Mouse (Mus musculus) midbrain, embryonic 13.5 days (tissue): ENCODE measurements at regions not wholly inside any gene's neighbourhood (a gene's known extent, or its start where the extent isn't known, plus 50 kb on each side); places are given as distances from the start of the nearest gene placed in this dataset.
A peak's percentile ranks its signal among the peaks of the same experiment; 100 is the strongest.

ENCODE experiments used
- ATAC-seq: fragments of 200-750 bp; cut with Nextera tagmentation; 2 replicates; pipeline ENCODE4 v1.8.0; 2017; ENCODE audit warnings: mild to moderate bottlenecking, moderate TSS enrichment, moderate library complexity
- H3K27ac ChIP-seq: fragments of 300-500 bp; sonication (generic); 2 replicates; pipeline ENCODE4 v1.5.1; 2015; ENCODE audit warnings: inconsistent platforms, mild to moderate bottlenecking, moderate library complexity
- H3K27me3 ChIP-seq: fragments of 300-500 bp; sonication (generic); 2 replicates; pipeline ENCODE4 v1.6.1; 2015; ENCODE audit warnings: mild to moderate bottlenecking, inconsistent platforms
- H3K36me3 ChIP-seq: fragments of 300-500 bp; sonication (generic); 2 replicates; pipeline ENCODE4 v1.6.1; 2015; ENCODE audit warnings: mild to moderate bottlenecking, inconsistent platforms
- H3K4me1 ChIP-seq: fragments of 300-500 bp; sonication (generic); replicated peaks from 2 replicates; pipeline ENCODE4 v1.6.1; 2015; ENCODE audit warnings: inconsistent platforms
- H3K4me2 ChIP-seq: fragments of 300-500 bp; sonication (generic); replicated peaks from 2 replicates; pipeline ENCODE4 v1.6.1; 2015; ENCODE audit warnings: moderate library complexity, mild to moderate bottlenecking, inconsistent platforms
- H3K4me3 ChIP-seq: fragments of 300-500 bp; sonication (generic); replicated peaks from 2 replicates; pipeline ENCODE4 v1.5.1; 2015; ENCODE audit warnings: mild to moderate bottlenecking, inconsistent platforms
- H3K9ac ChIP-seq: fragments of 300-500 bp; sonication (generic); replicated peaks from 2 replicates; pipeline ENCODE4 v1.6.1; 2015; ENCODE audit warnings: mild to moderate bottlenecking, inconsistent platforms
- H3K9me3 ChIP-seq: fragments of 300-500 bp; sonication (generic); 2 replicates; pipeline ENCODE4 v1.6.1; 2016; ENCODE audit warnings: mild to moderate bottlenecking, inconsistent platforms
- WGBS: fragments of 180-500 bp; shearing (Covaris S2); methylation state at CpG from one replicate; pipeline ENCODE4 v1.1.7; 2015; 5-methylcytosine and 5-hydroxymethylcytosine counted together

GRCm38 (mm10) chr1:89257945-89258344 is 187.7 kb downstream of the Sh3bp4 start:
- 70% methylated on average over 5 of the region's 5 CpGs for WGBS

GRCm38 (mm10) chr1:89265771-89266170 is 188.8 kb upstream of the Agap1 start:
- Histone ChIP-seq H3K4me1 (peaks cover 11% of the 10 kb centered on the region), H3K4me2 (no peak overlapping the region), H3K36me3 (no peaks in the 10 kb centered on the region), H3K9me3 (no peaks in the 10 kb centered on the region), H3K9ac (no peak overlapping the region), H3K27me3 (no peaks in the 10 kb centered on the region), H3K27ac (no peak overlapping the region), H3K4me3 (no peak overlapping the region)
- WGBS = 86% methylated on average over 4 of the region's 4 CpGs
- no peak for ATAC-seq

More at GRCm38 (mm10) chr1:89257945-89258344, 187.7 kb downstream of the Sh3bp4 start:
- no peak overlapping the region for H3K27ac ChIP-seq
- H3K4me1 ChIP-seq = peaks cover 6% of the 10 kb centered on the region; the same call in 1 of the 2 replicates
- ATAC-seq = peak; percentile 56; the same call in 1 of the 2 replicates
- H3K9ac ChIP-seq = no peak overlapping the region
- H3K36me3 ChIP-seq = no peaks in the 10 kb centered on the region
- H3K9me3 ChIP-seq = no peaks in the 10 kb centered on the region
- no peak overlapping the region for H3K4me2 ChIP-seq
- H3K27me3 ChIP-seq = no peaks in the 10 kb centered on the region
- H3K4me3 ChIP-seq = no peak overlapping the region

GRCm38 (mm10) chr1:89268806-89269205 is 185.8 kb upstream of the Agap1 start:
- Histone ChIP-seq H3K9me3 (no peaks in the 10 kb centered on the region), H3K27me3 (no peaks in the 10 kb centered on the region), H3K9ac (no peak overlapping the region), H3K4me1 (peaks cover 11% of the 10 kb centered on the region), H3K27ac (no peak overlapping the region), H3K36me3 (no peaks in the 10 kb centered on the region), H3K4me2 (no peak overlapping the region), H3K4me3 (no peak overlapping the region)
- WGBS = 44% methylated on average over 2 of the region's 2 CpGs
- no peak for ATAC-seq

- H3K27ac ChIP-seq = no peak overlapping the region
- peaks cover 11% of the 10 kb centered on the region for H3K4me1 ChIP-seq
- no peak overlapping the region for H3K4me2 ChIP-seq
- no peak overlapping the region for H3K4me3 ChIP-seq
- no peaks in the 10 kb centered on the region for H3K9me3 ChIP-seq
- no peaks in the 10 kb centered on the region for H3K36me3 ChIP-seq
- H3K9ac ChIP-seq = no peak overlapping the region
- ATAC-seq = no peak
- H3K27me3 ChIP-seq = no peaks in the 10 kb centered on the region
- WGBS = 85% methylated on average over 8 of the region's 8 CpGs
Observed at GRCm38 (mm10) chr1:89271743-89272142, 182.9 kb upstream of the Agap1 start.

- H3K9me3 ChIP-seq = no peaks in the 10 kb centered on the region
- ATAC-seq = no peak
- no peaks in the 10 kb centered on the region for H3K36me3 ChIP-seq
- H3K4me3 ChIP-seq = no peak overlapping the region
- 91% methylated on average over 10 of the region's 10 CpGs for WGBS
- H3K9ac ChIP-seq = no peak overlapping the region
- no peak overlapping the region for H3K4me2 ChIP-seq
- 0 out of 2 replicates have a peak, but pooled peaks cover 8% of the 10 kb centered on the region for H3K4me1 ChIP-seq
- no peaks in the 10 kb centered on the region for H3K27me3 ChIP-seq
- H3K27ac ChIP-seq = no peak overlapping the region
Observed at GRCm38 (mm10) chr1:89273021-89273420, 181.6 kb upstream of the Agap1 start.

- ATAC-seq = no peak
- H3K9ac ChIP-seq = no peak overlapping the region
- no peaks in the 10 kb centered on the region for H3K27me3 ChIP-seq
- 89% methylated on average over 10 of the region's 10 CpGs for WGBS
- H3K4me3 ChIP-seq = no peak overlapping the region
- H3K36me3 ChIP-seq = no peaks in the 10 kb centered on the region
- H3K4me2 ChIP-seq = no peak overlapping the region
- no peaks in the 10 kb centered on the region for H3K9me3 ChIP-seq
- 0 out of 2 replicates have a peak, but pooled peaks cover 6% of the 10 kb centered on the region for H3K4me1 ChIP-seq
- no peak overlapping the region for H3K27ac ChIP-seq
Observed at GRCm38 (mm10) chr1:89273786-89274362, 180.7 kb upstream of the Agap1 start.

- Histone ChIP-seq H3K4me2 (no peak overlapping the region), H3K9me3 (no peaks in the 10 kb centered on the region), H3K4me3 (no peak overlapping the region), H3K9ac (no peak overlapping the region), H3K27me3 (no peaks in the 10 kb centered on the region), H3K27ac (no peak overlapping the region), H3K36me3 (no peaks in the 10 kb centered on the region), H3K4me1 (no peaks in the 10 kb centered on the region)
- no peak for ATAC-seq
- WGBS = 90% methylated on average over 5 of the region's 5 CpGs
Observed at GRCm38 (mm10) chr1:89279382-89279781, 175.2 kb upstream of the Agap1 start.

- Histone ChIP-seq H3K9me3 (no peaks in the 10 kb centered on the region), H3K9ac (no peak overlapping the region), H3K36me3 (no peaks in the 10 kb centered on the region), H3K27ac (no peak overlapping the region), H3K4me1 (no peaks in the 10 kb centered on the region), H3K4me2 (no peak overlapping the region), H3K27me3 (no peaks in the 10 kb centered on the region), H3K4me3 (no peak overlapping the region)
- WGBS = 79% methylated on average over 1 of the region's 1 CpGs
- no peak for ATAC-seq
Observed at GRCm38 (mm10) chr1:89281107-89281655, 173.4 kb upstream of the Agap1 start.

- Histone ChIP-seq H3K36me3 (no peaks in the 10 kb centered on the region), H3K4me2 (no peak overlapping the region), H3K27me3 (no peaks in the 10 kb centered on the region), H3K9me3 (no peaks in the 10 kb centered on the region), H3K27ac (no peak overlapping the region), H3K4me1 (0 out of 2 replicates have a peak, but pooled peaks cover 4% of the 10 kb centered on the region), H3K4me3 (no peak overlapping the region), H3K9ac (no peak overlapping the region)
- no peak for ATAC-seq
- WGBS = 63% methylated on average over 4 of the region's 4 CpGs
Observed at GRCm38 (mm10) chr1:89285041-89285440, 169.6 kb upstream of the Agap1 start.

GRCm38 (mm10) chr1:89287136-89287795 is 167.3 kb upstream of the Agap1 start:
- no peak for ATAC-seq
- no peak overlapping the region for H3K9ac ChIP-seq
- H3K9me3 ChIP-seq = no peaks in the 10 kb centered on the region
- no peak overlapping the region for H3K4me2 ChIP-seq
- no peak overlapping the region for H3K27ac ChIP-seq
- no peak overlapping the region for H3K4me3 ChIP-seq
- no peaks in the 10 kb centered on the region for H3K27me3 ChIP-seq
- H3K4me1 ChIP-seq = 0 out of 2 replicates have a peak, but pooled peaks cover 4% of the 10 kb centered on the region
- 85% methylated on average over 10 of the region's 10 CpGs for WGBS
- no peaks in the 10 kb centered on the region for H3K36me3 ChIP-seq

- no peaks in the 10 kb centered on the region for H3K36me3 ChIP-seq
- no peaks in the 10 kb centered on the region for H3K27me3 ChIP-seq
- no peak overlapping the region for H3K4me2 ChIP-seq
- H3K27ac ChIP-seq = no peak overlapping the region
- H3K9ac ChIP-seq = no peak overlapping the region
- no peak overlapping the region for H3K4me3 ChIP-seq
- H3K4me1 ChIP-seq = 0 out of 2 replicates have a peak, but pooled peaks cover 4% of the 10 kb centered on the region
- no peak for ATAC-seq
- no peaks in the 10 kb centered on the region for H3K9me3 ChIP-seq
Observed at GRCm38 (mm10) chr1:89288001-89288400, 166.6 kb upstream of the Agap1 start.

GRCm38 (mm10) chr1:89288921-89289320 is 165.7 kb upstream of the Agap1 start:
- no peak overlapping the region for H3K4me2 ChIP-seq
- H3K27me3 ChIP-seq = no peaks in the 10 kb centered on the region
- no peak overlapping the region for H3K4me3 ChIP-seq
- 0 out of 2 replicates have a peak, but pooled peaks cover 4% of the 10 kb centered on the region for H3K4me1 ChIP-seq
- H3K9me3 ChIP-seq = no peaks in the 10 kb centered on the region
- no peak overlapping the region for H3K27ac ChIP-seq
- no peaks in the 10 kb centered on the region for H3K36me3 ChIP-seq
- ATAC-seq = no peak
- no peak overlapping the region for H3K9ac ChIP-seq
- WGBS = 89% methylated on average over 2 of the region's 2 CpGs
